Mouse (Mus musculus): ENCODE measurements at regions not wholly inside any gene's neighbourhood (a gene's known extent, or its start where the extent isn't known, plus 50 kb on each side); places are given as distances from the start of the nearest gene placed in this dataset.

GRCm38 (mm10) chr9:49873550-49873949 lies 74.8 kb upstream of the Ncam1 start:
- no peak for DNase-seq (ENCODE audit: low spot score)

GRCm38 (mm10) chr9:49851522-49851921 lies 52.8 kb upstream of the Ncam1 start:
- no peak for DNase-seq (ENCODE audit: low spot score)

DNA sequence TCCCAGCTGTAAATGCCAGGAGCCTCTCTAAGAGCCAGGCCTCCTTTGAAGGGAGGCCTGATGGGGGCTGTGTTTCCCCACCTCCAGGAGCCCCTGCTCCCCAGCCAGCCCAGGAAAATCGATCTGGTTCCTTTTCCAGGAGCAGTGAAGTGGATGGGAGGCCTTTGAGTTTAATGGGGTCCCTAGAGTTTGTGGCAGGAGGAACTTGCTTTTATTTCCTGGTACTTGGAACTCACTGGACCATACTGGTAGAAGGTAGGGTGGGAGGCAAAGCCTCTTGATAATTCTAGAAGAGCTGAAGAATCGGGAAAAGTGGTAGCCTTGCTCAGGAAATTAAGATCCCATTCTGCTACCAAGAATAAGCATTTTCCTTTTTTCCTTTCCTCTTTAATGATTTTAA lies 50.7 kb upstream of the Ncam1 start:
- no peak for DNase-seq (ENCODE audit: low spot score)

DNA sequence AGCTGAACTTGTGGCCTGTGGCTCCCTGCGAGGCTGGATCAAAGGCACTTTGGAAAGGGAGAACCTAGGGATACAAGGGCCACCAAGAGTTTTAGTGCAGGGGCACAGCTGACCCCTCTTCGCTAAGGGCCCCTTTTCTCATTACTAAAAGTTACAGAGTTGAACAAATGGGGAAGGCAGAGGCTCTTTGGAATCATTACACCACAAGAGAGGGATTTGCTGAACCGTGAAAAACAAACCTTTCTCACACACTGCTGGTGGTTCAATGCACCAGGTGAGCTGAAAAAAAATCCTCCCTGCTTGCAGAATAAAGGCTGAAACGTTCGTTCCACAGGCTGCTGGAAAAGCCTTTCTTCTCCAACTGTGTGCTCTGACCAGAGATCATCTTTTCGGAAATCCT lies 50.2 kb upstream of the Ncam1 start:
- no peak for DNase-seq (ENCODE audit: low spot score)

Measured in heart, adult 8-10 months (tissue).